Mouse (Mus musculus): ENCODE results near the gene Amigo2. TPM values are rescaled to one million over a fixed set of nuclear protein-coding genes. Genes with fewer than 3 reads are reported as not detected.

Gene Amigo2
- total and polyA plus RNA-seq, 2 experiments, result 0.76 to 7.0 TPM

- Histone ChIP-seq H3K27ac (replicated peaks; ENCODE audit: insufficient read depth, low read depth, low read length) (peak overlapping the region; percentile 83), H3K36me3 (ENCODE audit: control insufficient read depth, insufficient read depth, low read length) (no peaks in the 10 kb centered on the region; the same call in 1 of the 2 replicates), H3K9ac (ENCODE audit: low read depth, low read length) (peak overlapping the region; percentile 100), H3K79me2 (ENCODE audit: control insufficient read depth, insufficient read depth, low read length) (peaks cover 16% of the 10 kb centered on the region; the same call in 1 of the 2 replicates), H3K4me1 (ENCODE audit: control insufficient read depth, insufficient read depth, low read length) (0 out of 2 replicates have a peak, but pooled peaks cover 2% of the 10 kb centered on the region), H3K4me3 (ENCODE audit: insufficient read depth, low read depth, low read length) (peak overlapping the region; percentile 98), H3K27me3 (ENCODE audit: control insufficient read depth, insufficient read depth, low read length) (no peaks in the 10 kb centered on the region)
- TF ChIP-seq CTCF (IDR thresholded peaks at IDR 0.05; ENCODE audit: low read depth, low read length) (peak; percentile 8; the same call in 1 of the 2 replicates), POLR2A (IDR thresholded peaks at IDR 0.05; ENCODE audit: extremely low read depth, insufficient read depth, low read length) (no peak)
- WGBS, result under 1% methylated on average over 14 of the region's 14 CpGs
- DNase-seq (ENCODE audit: extremely low read depth, low read depth, low spot score), result peak; percentile 61
These were observed 689 bp upstream of the Amigo2 start for GRCm38 (mm10) chr15:97247791-97248161.

GRCm38 (mm10) chr15:97246256-97246655, 831 bp downstream of the Amigo2 start:
- Histone ChIP-seq H3K4me1 (ENCODE audit: control insufficient read depth, insufficient read depth, low read length) (0 out of 2 replicates have a peak, but pooled peaks cover 2% of the 10 kb centered on the region), H3K79me2 (ENCODE audit: control insufficient read depth, insufficient read depth, low read length) (peaks cover 14% of the 10 kb centered on the region; the same call in 1 of the 2 replicates), H3K36me3 (ENCODE audit: control insufficient read depth, insufficient read depth, low read length) (no peaks in the 10 kb centered on the region; the same call in 1 of the 2 replicates), H3K27me3 (ENCODE audit: control insufficient read depth, insufficient read depth, low read length) (no peaks in the 10 kb centered on the region), H3K4me3 (ENCODE audit: insufficient read depth, low read depth, low read length) (0 out of 2 replicates have a peak overlapping the region, but pooled peaks have one; percentile 1), H3K9ac (ENCODE audit: low read depth, low read length) (no peak overlapping the region), H3K27ac (replicated peaks; ENCODE audit: insufficient read depth, low read depth, low read length) (no peak overlapping the region)
- no peak for TF ChIP-seq CTCF (IDR thresholded peaks at IDR 0.05; ENCODE audit: low read depth, low read length)
- TF ChIP-seq POLR2A (IDR thresholded peaks at IDR 0.05; ENCODE audit: extremely low read depth, insufficient read depth, low read length), result no peak
- WGBS, result 43% methylated on average over 14 of the region's 14 CpGs
- no peak for DNase-seq (ENCODE audit: extremely low read depth, low read depth, low spot score)

GRCm38 (mm10) chr15:97245392-97245791, 1.7 kb downstream of the Amigo2 start:
- DNase-seq (ENCODE audit: extremely low read depth, low read depth, low spot score), result no peak
- H3K4me3 ChIP-seq (ENCODE audit: insufficient read depth, low read depth, low read length), result no peak overlapping the region
- H3K27ac ChIP-seq (replicated peaks; ENCODE audit: insufficient read depth, low read depth, low read length), result no peak overlapping the region
- no peaks in the 10 kb centered on the region; the same call in 1 of the 2 replicates for H3K36me3 ChIP-seq (ENCODE audit: control insufficient read depth, insufficient read depth, low read length)
- peaks cover 11% of the 10 kb centered on the region; the same call in 1 of the 2 replicates for H3K79me2 ChIP-seq (ENCODE audit: control insufficient read depth, insufficient read depth, low read length)
- H3K27me3 ChIP-seq (ENCODE audit: control insufficient read depth, insufficient read depth, low read length), result no peaks in the 10 kb centered on the region
- TF ChIP-seq POLR2A (IDR thresholded peaks at IDR 0.05; ENCODE audit: extremely low read depth, insufficient read depth, low read length) (no peak), CTCF (IDR thresholded peaks at IDR 0.05; ENCODE audit: low read depth, low read length) (no peak)
- no peak overlapping the region for H3K9ac ChIP-seq (ENCODE audit: low read depth, low read length)
- 0 out of 2 replicates have a peak, but pooled peaks cover 2% of the 10 kb centered on the region for H3K4me1 ChIP-seq (ENCODE audit: control insufficient read depth, insufficient read depth, low read length)
- WGBS, result 89% methylated on average over 18 of the region's 18 CpGs

GRCm38 (mm10) chr15:97236943-97237342, 10.1 kb downstream of the Amigo2 start:
- no peak for DNase-seq (ENCODE audit: extremely low read depth, low read depth, low spot score)
- H3K79me2 ChIP-seq (ENCODE audit: control insufficient read depth, insufficient read depth, low read length), result no peaks in the 10 kb centered on the region
- no peak for TF ChIP-seq POLR2A (IDR thresholded peaks at IDR 0.05; ENCODE audit: extremely low read depth, insufficient read depth, low read length)
- peak; percentile 93 for TF ChIP-seq CTCF (IDR thresholded peaks at IDR 0.05; ENCODE audit: low read depth, low read length)
- no peak overlapping the region for H3K9ac ChIP-seq (ENCODE audit: low read depth, low read length)
- no peaks in the 10 kb centered on the region for H3K36me3 ChIP-seq (ENCODE audit: control insufficient read depth, insufficient read depth, low read length)
- WGBS, result 32% methylated on average over 9 of the region's 9 CpGs
- peaks cover 3% of the 10 kb centered on the region; the same call in 1 of the 2 replicates for H3K4me1 ChIP-seq (ENCODE audit: control insufficient read depth, insufficient read depth, low read length)
- no peak overlapping the region for H3K27ac ChIP-seq (replicated peaks; ENCODE audit: insufficient read depth, low read depth, low read length)
- H3K4me3 ChIP-seq (ENCODE audit: insufficient read depth, low read depth, low read length), result no peak overlapping the region
- H3K27me3 ChIP-seq (ENCODE audit: control insufficient read depth, insufficient read depth, low read length), result no peaks in the 10 kb centered on the region

GRCm38 (mm10) chr15:97235183-97235582, 11.9 kb downstream of the Amigo2 start:
- H3K9ac ChIP-seq (ENCODE audit: low read depth, low read length), result no peak overlapping the region
- H3K4me1 ChIP-seq (ENCODE audit: control insufficient read depth, insufficient read depth, low read length), result peaks cover 3% of the 10 kb centered on the region; the same call in 1 of the 2 replicates
- no peaks in the 10 kb centered on the region for H3K36me3 ChIP-seq (ENCODE audit: control insufficient read depth, insufficient read depth, low read length)
- no peaks in the 10 kb centered on the region for H3K27me3 ChIP-seq (ENCODE audit: control insufficient read depth, insufficient read depth, low read length)
- peak; percentile 64 for DNase-seq (ENCODE audit: extremely low read depth, low read depth, low spot score)
- peak; percentile 64 for TF ChIP-seq CTCF (IDR thresholded peaks at IDR 0.05; ENCODE audit: low read depth, low read length)
- TF ChIP-seq POLR2A (IDR thresholded peaks at IDR 0.05; ENCODE audit: extremely low read depth, insufficient read depth, low read length), result no peak
- WGBS, result 22% methylated on average over 7 of the region's 7 CpGs
- no peak overlapping the region for H3K27ac ChIP-seq (replicated peaks; ENCODE audit: insufficient read depth, low read depth, low read length)
- no peak overlapping the region for H3K4me3 ChIP-seq (ENCODE audit: insufficient read depth, low read depth, low read length)
- no peaks in the 10 kb centered on the region for H3K79me2 ChIP-seq (ENCODE audit: control insufficient read depth, insufficient read depth, low read length)

- Histone ChIP-seq H3K79me2 (ENCODE audit: control insufficient read depth, insufficient read depth, low read length) (no peaks in the 10 kb centered on the region), H3K4me1 (ENCODE audit: control insufficient read depth, insufficient read depth, low read length) (peaks cover 8% of the 10 kb centered on the region), H3K36me3 (ENCODE audit: control insufficient read depth, insufficient read depth, low read length) (no peaks in the 10 kb centered on the region), H3K4me3 (ENCODE audit: insufficient read depth, low read depth, low read length) (no peak overlapping the region), H3K9ac (ENCODE audit: low read depth, low read length) (no peak overlapping the region), H3K27me3 (ENCODE audit: control insufficient read depth, insufficient read depth, low read length) (no peaks in the 10 kb centered on the region), H3K27ac (replicated peaks; ENCODE audit: insufficient read depth, low read depth, low read length) (no peak overlapping the region)
- TF ChIP-seq POLR2A (IDR thresholded peaks at IDR 0.05; ENCODE audit: extremely low read depth, insufficient read depth, low read length) (no peak), CTCF (IDR thresholded peaks at IDR 0.05; ENCODE audit: low read depth, low read length) (no peak)
- WGBS, result 43% methylated on average over 6 of the region's 6 CpGs
- peak; percentile 84 for DNase-seq (ENCODE audit: extremely low read depth, low read depth, low spot score)
These were observed 13.0 kb downstream of the Amigo2 start for GRCm38 (mm10) chr15:97234076-97234475.

Measured in liver, adult 2 months (tissue).